Mouse (Mus musculus) kidney, embryonic 14.5 days (tissue): ENCODE measurements around the gene Snx29. TPM values are rescaled to one million over a fixed set of nuclear protein-coding genes. Genes with fewer than 3 reads are reported as not detected.

ENCODE experiments used
- ATAC-seq: fragments of 200-750 bp; cut with Nextera tagmentation; 2 replicates; pipeline ENCODE4 v1.8.0; 2017; ENCODE audit warnings: moderate number of reproducible peaks, mild to moderate bottlenecking, moderate TSS enrichment, moderate library complexity; ENCODE audit not compliant: low FRiP score, low TSS enrichment
- H3K27ac ChIP-seq: fragments of 300-500 bp; sonication (generic); 2 replicates; pipeline ENCODE4 v1.5.1; 2014; ENCODE audit warnings: low read depth, mild to moderate bottlenecking, low read length, moderate library complexity, mixed read lengths
- H3K27me3 ChIP-seq: fragments of 300-500 bp; sonication (generic); 2 replicates; pipeline ENCODE4 v1.6.1; 2014; ENCODE audit warnings: mild to moderate bottlenecking, low read length; ENCODE audit not compliant: control insufficient read depth, insufficient read depth
- H3K36me3 ChIP-seq: fragments of 300-500 bp; sonication (generic); 2 replicates; pipeline ENCODE4 v1.6.1; 2014; ENCODE audit warnings: low read length, mixed read lengths; ENCODE audit not compliant: control insufficient read depth, insufficient read depth
- H3K4me1 ChIP-seq: fragments of 300-500 bp; sonication (generic); 2 replicates; pipeline ENCODE4 v1.6.1; 2014; ENCODE audit warnings: low read length, mixed read lengths; ENCODE audit not compliant: control insufficient read depth, insufficient read depth
- H3K4me2 ChIP-seq: fragments of 300-500 bp; sonication (generic); replicated peaks from 2 replicates; pipeline ENCODE4 v1.6.1; 2014; ENCODE audit warnings: low read depth, mild to moderate bottlenecking, low read length
- H3K4me3 ChIP-seq: fragments of 300-500 bp; sonication (generic); 2 replicates; pipeline ENCODE4 v1.5.1; 2014; ENCODE audit warnings: mild to moderate bottlenecking, low read length
- H3K9ac ChIP-seq: fragments of 300-500 bp; sonication (generic); 2 replicates; pipeline ENCODE4 v1.6.1; 2014; ENCODE audit warnings: low read depth, mild to moderate bottlenecking, low read length, moderate library complexity
- H3K9me3 ChIP-seq: fragments of 300-500 bp; sonication (generic); 2 replicates; pipeline ENCODE4 v1.6.1; 2016; ENCODE audit warnings: low read length; ENCODE audit not compliant: control insufficient read depth
- WGBS: fragments of 180-500 bp; shearing (Covaris S2); extraction: QIAGEN DNeasy Blood & Tissue Kit; methylation state at CpG from one replicate; pipeline ENCODE4 v1.1.7; 2014; 5-methylcytosine and 5-hydroxymethylcytosine counted together
- polyA plus RNA-seq: library from polyadenylated mRNA; unstranded; fragments of >200 nt; fragmentation: Nextera tagmentation; extraction: Ambion mirVana; gene quantifications from 2 replicates; pipeline ENCODE4 v1.2.1, GENCODE M21; 2014

Snx29 gene
- polyA plus RNA-seq, 1 experiment from 2014 or later, result 17.7 TPM

- no peaks in the 10 kb centered on the region for H3K36me3 ChIP-seq
- H3K9ac ChIP-seq, result no peak overlapping the region
- no peak for ATAC-seq
- H3K4me1 ChIP-seq, result no peaks in the 10 kb centered on the region
- no peak overlapping the region for H3K4me3 ChIP-seq
- H3K27ac ChIP-seq, result no peak overlapping the region
- H3K4me2 ChIP-seq, result no peak overlapping the region
- H3K9me3 ChIP-seq, result no peaks in the 10 kb centered on the region
- WGBS, result 44% methylated on average over 2 of the region's 2 CpGs
- no peaks in the 10 kb centered on the region for H3K27me3 ChIP-seq
Measured at GRCm38 (mm10) chr16:11389324-11389723, 66.6 kb downstream of the Snx29 start.

DNA sequence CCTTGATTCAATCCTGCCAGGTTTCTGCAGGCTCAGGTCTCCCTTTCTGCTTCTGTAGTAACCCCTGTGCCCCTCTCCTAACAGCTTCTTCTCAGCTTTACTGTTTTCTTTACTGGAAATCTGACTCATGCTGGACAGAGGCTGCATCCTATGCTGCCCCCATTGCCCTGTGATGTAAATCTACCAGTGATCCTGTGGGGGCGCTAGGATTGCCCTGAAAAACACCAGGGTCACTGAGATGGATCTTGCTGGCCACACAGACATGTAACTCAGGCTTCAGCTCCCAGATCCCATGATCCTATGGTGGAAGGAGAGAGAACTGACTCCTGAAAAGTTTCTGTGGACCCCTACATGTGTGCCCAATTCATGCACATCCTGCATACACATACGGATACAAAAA, 73.9 kb downstream of the Snx29 start:
- 65% methylated on average over 2 of the region's 2 CpGs for WGBS
- no peaks in the 10 kb centered on the region for H3K4me1 ChIP-seq

DNA sequence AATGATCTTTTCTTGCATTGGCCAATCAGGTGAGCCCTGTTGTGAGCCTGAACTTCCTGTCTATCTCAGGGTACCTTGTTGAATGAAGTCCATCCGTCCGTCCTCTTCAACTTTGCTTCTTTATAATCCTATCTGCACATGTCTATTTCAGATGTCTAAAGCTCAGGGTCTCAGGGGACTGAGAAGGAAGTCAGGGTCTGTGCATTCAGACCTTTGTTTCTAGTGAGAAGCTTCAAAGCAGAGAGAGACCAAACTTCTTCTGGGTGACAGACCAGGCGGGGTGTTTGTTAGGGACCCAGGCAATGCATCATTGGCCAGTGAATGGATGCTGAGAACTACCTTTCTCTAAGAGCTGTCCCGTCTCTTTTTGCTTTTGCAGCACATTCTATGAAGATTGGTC, 76.7 kb downstream of the Snx29 start:
- Histone ChIP-seq H3K9me3 (no peaks in the 10 kb centered on the region), H3K9ac (no peak overlapping the region), H3K4me3 (no peak overlapping the region), H3K4me2 (no peak overlapping the region), H3K36me3 (peaks cover 7% of the 10 kb centered on the region; the same call in 1 of the 2 replicates), H3K27ac (no peak overlapping the region), H3K4me1 (no peaks in the 10 kb centered on the region), H3K27me3 (no peaks in the 10 kb centered on the region)
- ATAC-seq, result no peak
- WGBS, result 85% methylated on average over 4 of the region's 4 CpGs

More for the DNA sequence above, 73.9 kb downstream of the Snx29 start:
- H3K4me2 ChIP-seq, result no peak overlapping the region
- no peak overlapping the region for H3K9ac ChIP-seq
- H3K9me3 ChIP-seq, result no peaks in the 10 kb centered on the region
- H3K36me3 ChIP-seq, result no peaks in the 10 kb centered on the region
- H3K27ac ChIP-seq, result no peak overlapping the region
- H3K4me3 ChIP-seq, result no peak overlapping the region
- no peak for ATAC-seq
- no peaks in the 10 kb centered on the region for H3K27me3 ChIP-seq

DNA sequence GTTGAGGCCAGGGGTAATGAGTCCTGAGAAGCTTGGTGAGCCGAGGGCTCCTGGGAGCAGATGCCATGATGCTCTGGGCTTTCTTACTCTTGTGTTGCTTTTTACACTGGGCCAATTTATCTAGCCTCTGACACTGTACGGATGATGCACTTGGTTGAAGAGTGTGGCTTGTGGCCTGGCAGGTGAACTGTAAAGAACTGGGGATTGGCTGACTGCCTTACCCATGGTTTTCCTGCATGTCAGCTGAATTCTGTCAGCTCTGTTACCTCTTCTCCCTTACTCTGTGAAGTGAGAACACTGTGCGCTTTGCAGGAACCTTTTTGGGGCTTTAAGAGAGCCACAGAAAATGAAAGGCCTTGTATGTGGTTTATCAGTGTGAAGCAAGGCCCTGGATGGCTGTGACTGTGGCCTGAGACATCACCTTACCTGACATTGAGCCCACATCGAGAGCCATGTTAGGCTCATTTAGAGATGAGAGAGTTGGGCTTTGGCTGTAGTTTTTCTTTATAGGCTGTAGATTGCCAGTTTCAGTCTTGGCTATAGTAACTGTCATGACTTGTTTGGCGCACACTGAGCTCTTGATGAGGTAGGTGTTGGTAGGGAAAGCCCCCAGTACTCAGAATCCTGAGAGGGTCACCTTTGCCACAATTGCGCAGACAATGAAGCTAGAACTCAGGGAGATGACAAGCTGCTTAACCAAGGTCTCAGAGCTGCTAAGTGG, 77.3 kb downstream of the Snx29 start:
- Histone ChIP-seq H3K9ac (no peak overlapping the region), H3K4me1 (no peaks in the 10 kb centered on the region), H3K9me3 (no peaks in the 10 kb centered on the region), H3K4me2 (no peak overlapping the region), H3K36me3 (peaks cover 7% of the 10 kb centered on the region; the same call in 1 of the 2 replicates), H3K4me3 (no peak overlapping the region), H3K27ac (no peak overlapping the region), H3K27me3 (no peaks in the 10 kb centered on the region)
- 90% methylated on average over 6 of the region's 6 CpGs for WGBS
- no peak for ATAC-seq

DNA sequence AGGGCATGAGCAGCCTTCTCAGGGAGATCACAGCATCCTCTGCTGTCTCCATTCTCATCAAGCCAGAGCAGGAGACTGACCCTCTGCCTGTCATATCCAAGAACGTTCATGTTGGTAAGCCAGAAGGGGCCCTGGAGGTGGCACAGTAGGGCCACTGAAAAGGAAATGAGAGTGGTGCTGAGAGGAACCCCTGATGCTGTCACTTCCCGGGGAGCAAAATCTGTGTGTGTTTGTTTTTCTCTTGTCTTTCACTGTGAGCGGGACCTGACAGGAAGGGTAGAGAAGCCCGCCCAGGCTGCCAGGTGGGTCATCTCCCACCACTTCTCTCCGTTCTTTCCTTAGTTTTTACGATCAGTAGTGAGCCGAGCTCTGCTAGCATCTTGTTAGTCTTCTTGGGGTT, 78.2 kb downstream of the Snx29 start:
- H3K27me3 ChIP-seq, result no peaks in the 10 kb centered on the region
- no peak overlapping the region for H3K4me3 ChIP-seq
- H3K9ac ChIP-seq, result no peak overlapping the region
- 45% methylated on average over 7 of the region's 7 CpGs for WGBS
- no peak overlapping the region for H3K4me2 ChIP-seq
- no peak for ATAC-seq
- no peaks in the 10 kb centered on the region for H3K9me3 ChIP-seq
- H3K4me1 ChIP-seq, result no peaks in the 10 kb centered on the region
- H3K27ac ChIP-seq, result no peak overlapping the region
- H3K36me3 ChIP-seq, result peaks cover 7% of the 10 kb centered on the region; the same call in 1 of the 2 replicates

DNA sequence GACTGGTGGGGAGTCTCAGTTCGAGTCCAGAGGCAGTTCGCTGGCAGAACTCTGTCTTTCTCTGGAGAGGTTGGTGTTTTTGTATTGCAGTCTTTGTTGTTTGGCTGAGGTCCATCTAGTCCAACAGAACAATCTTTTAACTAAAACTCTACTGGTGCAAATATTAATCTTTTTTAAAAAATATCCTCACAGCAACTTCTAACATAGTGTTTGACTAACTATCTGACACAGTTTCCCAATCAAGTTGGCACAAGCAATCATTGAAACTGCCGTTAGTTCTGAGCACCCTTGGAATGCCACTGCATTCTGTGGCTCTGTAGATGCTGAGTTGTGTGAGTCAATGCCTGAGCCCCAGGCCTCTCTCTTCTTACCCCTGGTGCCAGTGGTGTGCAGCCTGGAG, 82.5 kb downstream of the Snx29 start:
- no peaks in the 10 kb centered on the region for H3K9me3 ChIP-seq
- H3K27me3 ChIP-seq, result no peaks in the 10 kb centered on the region
- H3K4me2 ChIP-seq, result no peak overlapping the region
- over 99% methylated on average over 3 of the region's 3 CpGs for WGBS
- H3K4me1 ChIP-seq, result peaks cover 12% of the 10 kb centered on the region; the same call in 1 of the 2 replicates
- H3K4me3 ChIP-seq, result no peak overlapping the region
- no peak overlapping the region for H3K9ac ChIP-seq
- no peak overlapping the region for H3K27ac ChIP-seq
- peaks cover 7% of the 10 kb centered on the region; the same call in 1 of the 2 replicates for H3K36me3 ChIP-seq
- ATAC-seq, result no peak

GRCm38 (mm10) chr16:11406201-11406600, 83.5 kb downstream of the Snx29 start:
- H3K9me3 ChIP-seq, result no peaks in the 10 kb centered on the region
- peaks cover 12% of the 10 kb centered on the region; the same call in 1 of the 2 replicates for H3K4me1 ChIP-seq
- H3K9ac ChIP-seq, result no peak overlapping the region
- no peak for ATAC-seq
- H3K27ac ChIP-seq, result no peak overlapping the region
- no peaks in the 10 kb centered on the region for H3K27me3 ChIP-seq
- 80% methylated on average over 5 of the region's 5 CpGs for WGBS
- H3K36me3 ChIP-seq, result peaks cover 7% of the 10 kb centered on the region; the same call in 1 of the 2 replicates
- H3K4me2 ChIP-seq, result no peak overlapping the region
- H3K4me3 ChIP-seq, result no peak overlapping the region

DNA sequence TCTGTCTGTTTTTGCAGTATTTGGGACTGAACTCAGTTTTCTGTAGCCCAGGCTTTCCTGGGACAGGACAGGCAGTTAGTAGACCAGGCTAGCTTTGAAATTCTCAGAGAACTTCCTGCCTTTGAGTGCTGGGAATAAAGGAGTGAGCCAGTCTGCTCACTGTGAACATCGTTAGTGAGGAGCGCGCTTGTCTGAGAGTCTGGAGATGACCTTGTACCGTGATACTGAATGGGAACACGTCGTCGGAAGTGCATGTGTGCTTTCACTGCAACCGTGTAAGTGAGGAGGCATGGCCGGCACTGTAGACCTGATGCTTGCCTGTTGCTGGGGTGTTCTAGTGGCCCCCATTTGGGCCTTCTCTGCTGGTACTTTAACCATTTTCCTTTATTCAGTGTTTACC, 83.9 kb downstream of the Snx29 start:
- H3K9me3 ChIP-seq, result no peaks in the 10 kb centered on the region
- no peak overlapping the region for H3K4me2 ChIP-seq
- H3K9ac ChIP-seq, result no peak overlapping the region
- no peaks in the 10 kb centered on the region for H3K27me3 ChIP-seq
- no peak overlapping the region for H3K27ac ChIP-seq
- H3K36me3 ChIP-seq, result peaks cover 7% of the 10 kb centered on the region; the same call in 1 of the 2 replicates
- no peak for ATAC-seq
- WGBS, result 90% methylated on average over 9 of the region's 9 CpGs
- no peak overlapping the region for H3K4me3 ChIP-seq
- peaks cover 12% of the 10 kb centered on the region; the same call in 1 of the 2 replicates for H3K4me1 ChIP-seq

- Histone ChIP-seq H3K9me3 (no peaks in the 10 kb centered on the region), H3K36me3 (peaks cover 7% of the 10 kb centered on the region; the same call in 1 of the 2 replicates), H3K27me3 (no peaks in the 10 kb centered on the region), H3K9ac (no peak overlapping the region), H3K4me1 (peaks cover 12% of the 10 kb centered on the region; the same call in 1 of the 2 replicates), H3K4me3 (no peak overlapping the region), H3K4me2 (no peak overlapping the region), H3K27ac (no peak overlapping the region)
- WGBS, result 66% methylated on average over 8 of the region's 8 CpGs
- no peak for ATAC-seq
Measured at GRCm38 (mm10) chr16:11407932-11408620, 85.4 kb downstream of the Snx29 start.
